Mouse (Mus musculus) brain, adult 10 weeks (tissue): ENCODE results near the gene Olfr1251. TPM values are rescaled to one million over a fixed set of nuclear protein-coding genes. Genes with fewer than 3 reads are reported as not detected.

Experiments
- polyA plus RNA-seq: library from polyadenylated mRNA; stranded (reverse); fragments of 350-450 nt; fragmentation: Illumina TruSeq; extraction: RNeasy Lipid Tissue Mini Kit (QIAGEN cat#74804); gene quantifications from one replicate; pipeline ENCODE4 v1.2.3, GENCODE M21; 2015; ENCODE audit warnings: low read depth, low replicate concordance

Gene Olfr1251
- not detected for polyA plus RNA-seq

DNA sequence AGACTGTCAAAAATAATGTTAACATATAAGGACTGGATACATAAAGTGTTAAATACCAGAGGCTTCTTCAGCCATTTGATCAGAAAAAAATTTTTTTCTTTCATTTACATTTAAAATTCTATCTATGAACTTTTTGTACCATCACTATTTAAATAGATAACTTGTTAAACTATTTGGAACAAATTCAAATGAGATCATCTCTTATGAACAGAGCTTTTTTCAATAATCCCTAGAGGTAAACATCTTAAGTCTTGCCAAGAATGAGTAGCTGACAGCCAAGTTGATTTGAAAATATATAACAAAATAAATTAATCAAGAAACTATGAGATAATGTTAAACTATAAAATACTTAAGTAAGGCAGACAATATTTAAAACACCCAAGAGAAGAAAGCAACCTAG, at the start of gene Olfr1251:
Gene Olfr1251 (minus strand): TSS at position 101 of the 400 bp plus-strand sequence.

DNA sequence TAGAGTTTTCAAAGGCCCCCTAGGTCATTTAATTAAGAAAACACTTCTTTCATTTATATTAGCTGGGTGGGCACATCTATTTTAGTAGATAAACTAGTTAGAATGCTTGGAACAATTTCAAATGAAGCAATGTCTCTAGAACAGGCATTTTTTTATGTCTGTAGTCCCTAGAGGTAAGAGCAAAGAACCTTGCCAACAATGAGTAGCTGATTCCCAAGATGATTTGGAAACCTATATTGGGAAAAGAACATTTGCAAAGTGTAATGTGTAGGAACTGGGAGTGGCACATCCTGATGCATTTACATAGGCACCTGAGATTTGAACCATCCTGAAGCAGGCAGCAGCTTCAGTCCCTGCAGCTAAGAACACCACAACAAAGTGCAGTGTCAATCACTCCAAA, 10.4 kb downstream of the Olfr1251 start, which contains the start of gene Olfr1250:
Gene Olfr1250 (minus strand): TSS at position 101 of the 400 bp plus-strand sequence.

DNA sequence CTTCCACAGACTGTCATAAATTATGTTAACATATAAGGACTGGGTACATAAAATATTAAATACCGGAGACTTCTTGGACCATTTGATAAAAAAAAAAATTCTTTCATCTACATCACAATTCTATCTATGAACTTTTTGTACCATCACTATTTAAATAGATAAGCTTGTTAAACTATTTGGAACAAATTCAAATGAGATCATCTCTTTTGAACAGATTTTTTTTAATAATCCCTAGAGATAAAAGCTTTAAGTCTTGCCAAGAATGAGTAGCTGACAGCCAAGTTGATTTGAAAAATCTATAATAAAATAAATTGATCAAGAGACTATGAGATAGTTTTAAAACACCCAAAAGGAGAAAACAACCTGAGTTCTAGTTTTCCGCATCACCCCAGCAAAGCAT, 36.9 kb downstream of the Olfr1251 start, which contains the start of gene Olfr1249:
Gene Olfr1249 (minus strand): TSS at position 101 of the 400 bp plus-strand sequence.

DNA sequence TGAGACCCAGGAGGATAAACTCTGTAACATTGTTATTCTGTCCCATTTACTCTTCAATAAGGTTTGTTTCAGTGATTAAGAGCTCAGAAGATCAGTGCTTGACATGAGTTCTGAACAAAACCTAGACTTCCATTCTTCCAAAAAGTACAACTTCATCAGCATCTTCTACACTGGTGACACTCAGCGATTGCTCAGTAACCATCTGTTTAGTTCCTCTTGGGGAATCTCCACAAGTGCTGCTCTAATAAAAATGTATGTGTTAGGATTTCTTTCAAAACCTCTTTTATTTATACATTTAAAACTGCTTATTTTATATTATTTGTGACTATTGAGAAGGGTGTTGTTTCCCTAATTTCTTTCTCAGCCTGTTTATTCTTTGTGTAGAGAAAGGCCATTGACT, 53.6 kb downstream of the Olfr1251 start, which contains the start of gene Olfr1248:
Gene Olfr1248 (minus strand): TSS at position 101 of the 400 bp plus-strand sequence.

Other genes starting within 250 kb of the Olfr1251 start
- not detected for gene Olfr1240, start 228.9 kb downstream of the Olfr1251 start, polyA plus RNA-seq
- gene Olfr1241, start 184.8 kb downstream of the Olfr1251 start, polyA plus RNA-seq = not detected
- gene Olfr1242, start 173.6 kb downstream of the Olfr1251 start, polyA plus RNA-seq = not detected
- gene Olfr1243, start 140.4 kb downstream of the Olfr1251 start, polyA plus RNA-seq = not detected
- not detected for gene Olfr1245, start 93.5 kb downstream of the Olfr1251 start, polyA plus RNA-seq
- not detected for gene Olfr1246, start 78.8 kb downstream of the Olfr1251 start, polyA plus RNA-seq
- not detected for gene Olfr1247, start 57.8 kb downstream of the Olfr1251 start, polyA plus RNA-seq
- not detected for gene Olfr1248, start 53.7 kb downstream of the Olfr1251 start, polyA plus RNA-seq
- gene Olfr1249, start 37.0 kb downstream of the Olfr1251 start, polyA plus RNA-seq = not detected
- gene Olfr1250, start 10.5 kb downstream of the Olfr1251 start, polyA plus RNA-seq = not detected
- not detected for gene Olfr1252, start 53.1 kb upstream of the Olfr1251 start, polyA plus RNA-seq
- gene Olfr1253, start 85.2 kb upstream of the Olfr1251 start, polyA plus RNA-seq = not detected
- gene Olfr1254, start 121.7 kb upstream of the Olfr1251 start, polyA plus RNA-seq = not detected
- gene Olfr1255, start 140.1 kb upstream of the Olfr1251 start, polyA plus RNA-seq = not detected
- gene Olfr1256, start 169.6 kb upstream of the Olfr1251 start, polyA plus RNA-seq = not detected
- gene Olfr48, start 176.3 kb upstream of the Olfr1251 start, polyA plus RNA-seq = not detected
- gene Olfr1257, start 206.5 kb upstream of the Olfr1251 start, polyA plus RNA-seq = not detected